Mouse (Mus musculus) lung, postnatal 14 days (tissue): ENCODE measurements around the gene Cpeb3.

Experiments
- DNase-seq: peaks from one replicate; pipeline ENCODE4 v3.0.0; 2021

Gene Cpeb3

GRCm38 (mm10) chr19:37020951-37021350, 187.4 kb downstream of the Cpeb3 start:
- no peak for DNase-seq

- DNase-seq: no peak
Observed at GRCm38 (mm10) chr19:37020531-37020930, 187.9 kb downstream of the Cpeb3 start.

DNA sequence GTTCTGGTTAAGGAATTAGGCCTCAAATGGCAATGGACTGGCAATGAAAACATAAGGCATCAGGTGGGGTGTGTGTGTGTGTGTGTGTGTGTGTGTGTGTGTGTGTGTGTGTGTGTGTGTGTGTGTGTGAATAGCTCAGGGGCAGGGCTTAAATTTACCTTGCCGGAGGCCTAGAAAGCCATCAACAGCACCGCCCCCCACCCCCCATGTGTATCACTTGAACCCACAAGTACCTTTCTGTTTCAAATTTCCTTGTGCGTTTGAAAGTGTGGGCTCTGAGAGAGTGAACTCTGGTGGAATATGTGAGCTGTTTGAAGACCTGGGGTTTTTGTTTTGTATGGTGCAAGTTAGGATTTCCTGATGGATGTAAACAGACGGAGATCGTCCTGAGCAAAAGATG, 189.5 kb downstream of the Cpeb3 start:
- DNase-seq: no peak

DNA sequence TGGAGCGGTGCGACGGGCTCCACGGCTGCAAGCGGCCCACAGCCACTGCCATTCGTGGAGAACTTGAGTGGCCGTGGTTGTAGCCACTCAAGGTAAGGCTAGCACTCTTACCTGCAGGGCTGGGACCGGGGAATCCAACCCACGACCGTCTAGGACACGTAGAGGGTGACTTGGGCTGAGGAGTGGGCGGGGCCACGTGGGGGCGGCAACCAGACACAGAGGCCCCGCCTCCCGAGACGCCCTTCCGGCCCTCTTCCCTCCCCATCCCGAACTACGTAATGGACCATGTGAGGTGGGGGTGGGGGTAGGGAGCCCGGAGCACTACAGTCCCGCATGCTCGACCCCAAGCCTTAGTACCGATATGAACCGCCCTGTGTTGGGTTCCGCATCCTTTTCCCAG, 190.0 kb downstream of the Cpeb3 start:
- peak; percentile 60 for DNase-seq

DNA sequence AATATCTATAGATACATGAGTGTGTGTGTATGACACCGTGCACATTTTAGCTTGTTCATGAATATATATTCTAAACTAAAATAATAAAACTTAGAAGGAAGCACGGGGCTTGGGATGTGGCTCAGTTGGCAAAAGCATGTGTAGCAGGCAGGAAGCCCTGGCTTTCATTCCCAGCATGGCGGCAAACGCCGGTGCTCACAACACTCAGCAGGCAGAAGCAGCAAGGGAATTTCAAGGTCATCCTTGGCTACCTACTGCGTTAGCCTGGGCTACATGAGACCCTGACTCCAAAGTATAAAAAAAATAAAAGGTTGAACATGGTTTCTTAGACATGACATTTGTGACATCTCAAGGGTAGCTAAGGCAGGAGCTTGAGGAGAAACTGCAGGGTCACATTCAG, 191.5 kb downstream of the Cpeb3 start:
- DNase-seq: no peak

DNA sequence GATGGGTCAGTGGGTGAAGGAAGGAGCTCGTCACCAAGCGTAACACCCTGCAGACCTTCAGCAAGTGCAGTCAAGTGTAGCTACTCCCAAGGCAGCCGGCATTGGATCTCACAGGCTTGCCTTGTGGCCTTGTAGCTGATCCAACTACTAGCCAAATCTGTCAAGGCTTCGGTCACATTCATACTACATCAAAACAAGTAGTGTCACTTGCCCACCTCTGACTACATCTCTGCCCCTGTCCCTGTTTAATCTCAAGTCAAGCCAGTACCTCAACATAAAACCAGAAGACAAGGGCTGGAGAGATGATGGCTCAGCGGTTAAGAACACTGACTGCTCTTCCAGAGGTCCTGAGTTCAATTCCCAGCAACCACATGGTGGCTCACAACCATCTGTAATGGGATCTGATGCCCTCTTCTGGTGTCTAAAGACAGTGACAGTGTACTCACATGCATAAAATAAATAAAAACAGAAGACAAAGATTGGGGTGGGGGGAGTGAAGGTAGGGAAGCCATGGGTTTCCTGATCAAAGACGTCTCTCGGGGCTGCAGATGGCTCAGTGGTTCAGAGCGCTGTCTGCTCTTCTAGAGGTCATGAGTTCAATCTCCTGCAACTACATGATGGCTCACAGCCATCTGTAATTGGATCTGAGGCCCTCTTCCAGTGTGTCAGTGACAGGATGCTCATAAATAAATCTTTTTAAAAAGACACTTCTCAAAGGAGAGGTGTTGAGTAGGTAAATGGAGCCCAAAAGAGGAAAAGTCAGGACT, 194.0 kb downstream of the Cpeb3 start:
- DNase-seq: no peak

GRCm38 (mm10) chr19:37013461-37013860, 194.9 kb downstream of the Cpeb3 start:
- no peak for DNase-seq

- no peak for DNase-seq
Observed at GRCm38 (mm10) chr19:37009878-37010281, 198.5 kb downstream of the Cpeb3 start.

- no peak for DNase-seq
Observed at GRCm38 (mm10) chr19:37004557-37004956, 203.8 kb downstream of the Cpeb3 start.
